Mouse (Mus musculus): Measurements from ENCODE around the gene Ube2o.

The Ube2o gene

DNA sequence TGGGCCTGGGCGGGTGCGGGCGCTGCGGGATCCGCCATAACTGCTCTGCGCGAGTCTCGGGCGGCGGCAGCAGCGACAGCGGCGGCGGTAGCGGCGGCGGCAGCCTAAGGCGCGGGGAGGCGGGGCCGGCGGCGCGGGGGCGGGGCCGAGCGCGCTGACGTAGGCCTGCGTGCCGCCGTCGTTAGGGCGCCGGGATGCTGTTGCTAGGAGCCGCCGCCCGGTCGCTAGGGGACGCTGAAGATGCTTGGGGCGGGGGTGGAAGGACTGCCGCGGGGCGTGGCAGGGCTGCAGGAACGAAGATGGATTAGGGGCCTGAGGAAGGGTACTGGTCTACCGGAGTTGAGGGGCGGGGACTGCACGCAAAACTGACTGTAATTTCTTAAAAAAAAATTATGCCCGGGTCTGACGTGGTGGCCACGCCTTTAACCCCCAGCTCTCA is at the start of gene Ube2o:
Gene Ube2o, minus strand, starts transcription at position 72 of the 439 bp plus-strand sequence.
- peak; percentile 86 for DNase-seq (ENCODE audit: low spot score)

DNA sequence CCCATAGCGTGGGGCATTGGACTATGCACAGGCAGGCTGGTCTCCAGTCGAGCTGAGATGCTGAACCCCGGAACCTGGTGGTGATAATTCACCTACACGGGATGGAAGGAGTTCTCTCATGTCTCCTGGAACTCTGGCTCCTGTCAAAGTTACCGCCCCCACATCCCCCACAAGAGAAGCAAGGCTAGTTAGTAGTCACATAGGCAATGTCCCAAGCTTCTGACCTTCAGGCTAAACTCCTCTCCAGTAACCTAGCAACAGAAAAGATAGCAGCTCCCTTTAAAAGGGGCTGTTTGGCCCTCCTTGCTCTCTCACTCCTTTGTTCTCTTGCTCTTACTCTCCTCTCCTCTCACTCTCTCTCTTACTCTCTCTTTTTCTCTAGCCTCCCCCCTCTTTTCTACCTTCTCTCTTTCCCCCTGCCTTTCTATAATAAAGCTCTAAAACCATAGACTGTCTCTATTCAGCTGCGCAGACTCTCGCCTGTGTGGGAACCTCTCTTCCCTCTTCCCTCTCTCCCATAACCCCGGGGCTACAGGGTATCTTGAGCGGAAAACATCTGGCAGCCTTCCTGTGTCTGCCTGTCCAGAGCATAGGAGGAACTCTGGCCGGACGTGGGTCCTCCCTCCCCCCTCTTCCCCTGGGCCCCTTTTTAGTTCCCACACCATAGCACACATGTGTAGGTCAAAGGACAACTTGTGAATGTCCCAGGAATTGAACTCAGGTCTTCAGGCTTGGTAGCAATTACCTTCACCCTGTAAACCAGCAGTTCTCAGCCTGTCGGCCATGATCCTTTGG is 49.1 kb upstream of the Ube2o start:
- DNase-seq (ENCODE audit: low spot score), result no peak

DNA sequence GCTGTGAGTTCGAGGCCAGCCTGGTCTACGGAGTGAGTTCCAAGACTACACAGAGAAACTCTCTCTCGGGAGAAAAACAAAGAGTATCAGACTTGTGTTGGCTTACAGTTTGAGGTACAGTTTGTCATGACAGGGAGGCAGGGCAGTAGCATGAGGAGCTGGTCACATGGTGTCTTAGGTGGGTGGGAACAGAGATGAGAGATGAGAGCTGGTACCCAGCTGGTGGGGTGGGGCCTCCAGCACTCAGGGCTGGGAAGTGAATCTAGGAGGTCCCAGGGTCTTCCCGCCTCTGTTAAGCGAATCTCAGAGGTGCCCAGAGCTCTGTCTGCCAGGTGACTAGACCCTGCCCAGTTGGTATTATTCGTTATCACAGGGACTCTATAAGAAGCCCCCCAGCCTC is 48.2 kb upstream of the Ube2o start:
- no peak for DNase-seq (ENCODE audit: low spot score)

DNA sequence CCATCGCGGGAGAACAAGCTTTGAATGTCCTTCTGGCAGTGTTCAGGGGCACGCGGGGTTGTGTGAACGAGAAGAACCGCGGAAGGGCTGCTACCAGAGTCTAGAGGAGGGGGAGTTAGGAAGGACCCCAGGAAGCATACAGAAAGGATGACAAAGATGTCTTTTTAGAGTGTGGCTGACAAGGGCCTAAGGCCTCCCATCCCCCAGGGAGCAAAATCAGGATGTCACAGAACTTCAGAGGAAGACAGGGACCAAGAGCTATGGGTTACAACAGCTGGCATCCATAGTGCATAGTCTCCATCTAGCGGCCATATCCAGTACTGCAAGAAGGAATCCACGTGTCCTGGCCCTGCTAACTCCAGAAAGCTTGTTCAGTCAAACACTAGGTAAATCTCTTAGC is 47.5 kb upstream of the Ube2o start:
- DNase-seq (ENCODE audit: low spot score), result peak; percentile 86

DNA sequence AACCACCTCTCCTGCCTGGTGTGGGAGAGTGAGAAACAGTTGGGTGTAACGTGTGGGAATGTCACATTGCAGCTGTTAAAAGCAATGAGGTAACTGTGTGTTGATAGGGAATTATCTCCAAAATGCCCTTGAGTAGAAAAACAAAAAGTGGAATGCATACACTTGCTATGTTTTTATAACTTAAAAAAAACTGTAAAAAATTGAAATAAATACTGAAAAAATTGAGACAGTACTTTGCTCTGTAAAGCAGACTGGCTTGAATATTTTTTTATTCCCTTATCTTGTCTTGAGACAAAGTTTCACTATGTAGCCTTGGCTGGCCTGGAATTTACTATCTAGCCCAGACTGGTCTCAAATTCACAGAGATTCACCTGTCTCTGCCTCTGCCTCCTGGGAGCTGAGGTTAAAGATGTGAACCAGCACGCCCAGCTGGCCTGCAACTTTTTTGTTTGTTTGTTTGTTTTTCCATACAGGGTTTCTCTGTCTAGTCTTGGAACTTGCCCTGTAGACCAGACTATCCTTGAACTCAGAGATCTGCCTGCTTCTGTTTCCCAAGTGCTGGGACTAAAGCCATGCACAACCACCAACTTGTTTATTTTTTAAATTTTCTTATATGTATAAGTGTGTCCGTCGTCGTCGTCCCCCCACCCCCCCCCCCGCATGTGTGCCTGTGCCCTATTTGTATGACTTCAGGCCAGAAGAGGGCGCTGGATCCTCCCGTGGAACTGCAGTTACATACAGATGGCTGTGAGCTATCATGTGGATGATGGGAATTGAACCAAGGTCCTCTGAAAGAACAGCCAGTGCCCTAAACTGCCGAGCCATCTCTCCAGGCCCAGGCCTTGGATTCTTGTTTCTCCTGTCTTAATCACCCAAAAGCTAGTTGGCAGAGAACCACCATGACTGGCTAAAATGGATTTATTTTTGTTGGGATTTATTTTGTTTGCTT is 46.1 kb upstream of the Ube2o start:
- no peak for DNase-seq (ENCODE audit: low spot score)

DNA sequence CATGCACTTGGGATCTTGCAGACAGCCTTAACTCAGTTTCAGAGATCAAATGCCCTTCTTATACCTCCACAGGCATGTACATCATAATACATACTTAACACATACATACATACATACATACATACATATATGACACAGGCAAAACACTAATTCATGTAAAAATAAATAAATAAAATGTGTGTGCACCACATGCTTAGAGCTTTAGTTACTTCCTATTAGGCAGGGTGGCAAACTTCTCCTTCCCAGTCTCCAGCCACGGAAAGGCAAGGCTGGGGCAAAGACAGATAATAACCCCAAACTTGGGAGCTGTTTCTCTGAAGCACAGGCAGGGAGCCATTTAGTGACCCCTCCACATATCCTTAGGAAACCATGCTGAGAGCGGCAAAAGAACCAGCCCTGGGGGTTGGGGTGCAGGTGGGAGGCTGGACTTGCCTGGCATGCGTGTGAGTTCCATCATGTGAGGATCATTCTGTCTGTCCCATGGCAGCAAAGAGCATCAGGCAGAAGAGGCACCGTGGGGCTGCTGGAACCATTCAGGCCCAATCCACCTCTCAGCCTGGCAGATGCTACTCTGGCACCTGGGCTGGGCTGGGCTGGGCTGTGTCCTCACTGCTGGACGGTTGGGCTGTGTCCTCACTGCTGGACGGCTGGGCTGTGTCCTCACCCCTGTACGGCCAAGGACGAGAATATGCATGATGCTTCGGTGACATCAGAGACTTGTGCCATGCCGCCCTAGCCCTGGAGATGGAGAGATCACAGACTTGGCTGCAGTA is 45.2 kb upstream of the Ube2o start, which contains the start of gene Rhbdf2:
Gene Rhbdf2, minus strand, starts transcription at position 721 of the 773 bp plus-strand sequence.
- peak; percentile 49 for DNase-seq (ENCODE audit: low spot score)

DNA sequence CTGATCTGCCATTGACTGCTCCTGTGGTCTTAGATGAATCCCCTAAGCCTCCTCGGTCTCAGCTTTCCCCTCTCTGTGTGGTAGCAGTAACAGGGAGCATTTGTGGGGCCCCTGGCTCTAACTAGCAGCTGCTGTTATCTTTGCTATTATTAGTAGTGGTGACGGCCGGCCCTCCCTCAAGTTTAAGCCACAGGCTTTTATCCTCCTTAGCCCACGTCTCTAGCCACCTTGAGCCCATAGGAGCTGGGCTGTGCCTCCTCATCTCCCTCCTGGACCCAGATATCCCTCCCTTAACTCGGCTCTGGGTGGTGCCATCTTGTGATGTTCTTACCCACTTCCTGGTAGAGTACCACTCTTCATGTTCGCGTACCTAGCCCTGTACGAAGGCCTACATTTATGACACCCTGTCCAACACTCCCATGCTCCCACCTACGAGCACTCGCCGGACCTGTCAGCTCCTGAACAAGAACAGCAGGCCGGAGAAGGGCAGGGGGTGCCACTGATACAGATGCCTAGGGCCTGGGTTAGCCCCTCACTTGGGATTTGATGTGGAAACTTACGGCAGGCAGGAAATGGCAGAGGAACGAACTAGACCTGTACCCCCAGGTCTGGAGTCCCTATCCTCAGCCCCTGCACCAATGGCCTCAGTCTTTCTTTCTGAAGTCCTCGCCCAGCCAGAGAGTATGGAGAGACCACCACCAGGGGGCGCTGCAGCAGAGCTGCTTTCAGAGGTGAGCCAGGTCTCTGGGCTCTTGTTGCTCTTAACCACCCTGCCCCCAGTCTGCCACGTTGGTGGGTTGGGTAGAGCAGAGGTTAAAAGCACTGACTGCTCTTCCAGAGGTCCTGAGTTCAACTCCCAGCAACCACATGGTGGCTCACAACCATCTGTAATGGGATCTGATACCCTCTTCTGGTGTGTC is 44.1 kb upstream of the Ube2o start:
- DNase-seq (ENCODE audit: low spot score), result no peak

DNA sequence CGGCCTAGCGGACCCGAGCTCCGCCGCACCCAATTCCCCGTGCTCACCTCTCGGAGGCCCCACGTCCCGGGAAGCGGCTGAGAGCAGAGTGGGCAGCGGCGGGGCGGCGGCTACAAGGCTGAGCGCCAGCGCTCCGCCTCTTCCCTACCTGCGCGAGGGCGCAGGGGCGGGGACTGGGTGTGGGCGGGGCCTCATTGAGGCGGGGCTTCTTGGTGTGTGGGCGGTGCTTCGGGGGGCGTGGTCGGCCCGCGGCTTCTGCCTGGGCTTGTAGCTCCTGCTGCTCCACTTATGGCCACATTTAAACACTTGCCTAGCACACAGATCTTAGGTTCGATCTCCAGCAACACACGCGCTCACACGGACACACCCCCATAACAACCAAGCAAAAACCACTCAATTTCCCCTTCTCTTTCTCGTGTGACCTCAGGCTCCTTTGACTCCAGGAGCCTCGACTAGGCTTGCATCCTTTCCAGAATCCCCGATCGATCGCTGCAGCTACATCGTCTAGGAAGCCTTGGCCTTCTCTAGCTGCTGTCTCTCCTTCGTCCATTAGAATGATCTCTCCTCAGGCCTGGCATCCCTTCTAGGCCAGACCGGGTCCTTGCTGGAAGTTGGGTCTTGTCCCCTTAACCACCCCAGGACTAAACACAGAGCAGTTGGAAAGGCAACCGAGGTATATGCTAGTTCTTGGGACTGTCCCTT is 43.0 kb upstream of the Ube2o start:
- no peak for DNase-seq (ENCODE audit: low spot score)

DNA sequence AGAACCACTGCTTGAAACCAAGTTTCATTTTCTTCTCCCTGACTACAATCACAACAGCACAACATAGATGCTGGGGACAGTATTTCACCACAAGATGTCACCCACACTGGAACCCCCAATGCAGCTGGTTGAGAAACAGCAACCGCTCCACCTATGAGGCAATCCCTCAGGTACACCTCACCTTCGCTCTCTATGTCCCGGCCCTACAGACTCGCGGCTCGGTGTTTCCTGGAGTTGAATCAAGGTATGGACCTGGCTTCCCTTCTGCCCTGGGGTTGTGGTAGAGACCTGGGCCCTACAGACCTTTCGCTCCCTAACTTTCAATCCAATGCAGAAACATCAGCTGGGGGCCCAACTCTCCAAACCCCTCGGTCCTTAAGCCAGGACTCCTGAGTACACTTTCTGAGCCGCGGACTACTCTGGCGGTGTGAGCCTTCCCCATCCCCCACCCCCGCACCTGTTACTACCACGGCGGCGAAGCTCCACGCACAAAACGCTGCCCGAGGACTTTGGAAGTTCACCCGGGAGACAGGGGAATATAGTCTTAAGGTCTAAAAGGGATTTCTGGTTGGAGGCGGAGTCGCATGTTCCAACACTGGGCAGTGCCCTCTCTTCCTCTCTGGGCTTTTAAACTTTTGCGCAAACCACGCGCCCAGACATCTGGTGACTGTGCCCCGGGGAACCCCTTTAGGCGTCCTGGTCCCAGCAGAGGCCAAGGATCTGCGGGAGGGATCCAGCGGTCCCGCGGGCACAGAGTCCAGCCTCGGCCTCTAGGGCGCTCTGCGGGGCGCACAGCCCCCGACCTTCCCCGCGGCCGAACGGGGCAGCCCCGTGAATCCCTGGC is 42.3 kb upstream of the Ube2o start:
- no peak for DNase-seq (ENCODE audit: low spot score)

DNA sequence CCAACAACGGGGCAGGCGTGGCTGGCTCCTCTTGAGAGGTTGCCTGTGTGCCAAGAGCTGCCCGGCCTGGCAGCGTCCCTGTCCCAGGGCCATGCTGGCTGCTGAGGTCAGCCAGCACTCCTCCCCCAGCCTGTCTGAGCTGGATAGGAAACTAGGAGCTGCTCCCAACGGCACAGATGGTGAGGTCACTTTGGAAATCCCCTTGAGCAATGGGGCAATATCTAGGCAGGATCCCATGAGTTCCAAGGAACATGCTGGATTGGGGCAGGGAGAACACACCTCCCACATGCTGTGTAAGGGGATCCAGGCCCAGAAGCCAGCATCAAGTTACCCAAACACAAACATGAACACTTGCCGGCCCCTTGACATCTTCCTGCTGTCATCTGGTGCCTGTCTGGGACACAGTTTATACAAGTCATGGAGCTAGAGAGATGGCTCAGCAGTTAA is 40.0 kb upstream of the Ube2o start:
- peak; percentile 91 for DNase-seq (ENCODE audit: low spot score)

DNA sequence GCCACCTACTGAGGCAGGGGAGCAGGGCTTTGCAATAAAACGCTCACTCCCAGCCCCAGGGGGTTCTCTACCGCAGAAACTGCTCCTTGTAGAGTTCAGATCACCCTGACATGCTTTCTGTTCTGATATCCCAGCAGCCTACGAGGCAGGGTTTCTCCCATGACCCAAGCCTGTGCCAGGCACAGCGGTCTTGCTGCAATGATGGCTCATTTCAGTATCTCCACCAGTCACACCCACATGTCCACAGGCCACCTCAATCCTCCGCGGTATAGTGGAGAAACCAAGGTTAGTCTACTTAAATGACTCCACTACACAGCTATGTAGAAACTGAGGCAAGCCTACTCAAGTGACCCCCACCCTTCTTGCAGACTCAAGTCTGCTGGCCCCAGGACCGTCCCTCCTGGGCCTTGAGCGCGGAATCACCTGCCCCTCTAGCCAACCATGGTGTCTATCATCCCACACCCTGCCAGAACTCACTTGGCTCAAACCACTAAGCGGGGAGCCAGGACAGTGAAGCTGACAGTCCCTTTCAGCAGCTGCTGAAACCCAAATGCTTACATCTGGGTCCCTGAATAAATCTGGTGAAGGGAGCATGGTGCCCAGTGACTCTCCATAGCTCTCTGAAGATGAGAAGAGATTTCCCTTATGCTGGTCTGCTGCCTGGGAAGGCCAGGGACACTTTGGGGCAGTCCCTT is 39.5 kb upstream of the Ube2o start:
- DNase-seq (ENCODE audit: low spot score), result no peak

DNA sequence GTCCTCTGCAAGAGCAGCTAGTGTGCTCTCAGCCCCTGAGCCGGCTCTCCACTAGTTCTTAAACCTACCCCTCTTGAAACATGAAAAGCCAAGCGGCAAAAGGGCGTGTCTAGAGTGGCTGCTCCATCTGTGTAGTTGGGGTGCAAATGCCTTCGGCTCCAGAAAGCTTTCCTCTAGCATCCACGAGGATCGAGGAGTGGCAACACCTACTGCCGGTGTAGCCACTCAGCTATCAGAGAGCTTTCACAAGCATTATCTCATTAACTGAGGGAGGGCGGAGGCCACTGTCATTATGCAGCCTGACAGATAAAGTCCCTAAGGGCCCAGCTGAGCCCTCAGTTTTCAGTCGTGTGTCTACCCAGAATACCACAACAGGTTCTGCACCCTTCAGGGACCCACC is 38.8 kb upstream of the Ube2o start:
- no peak for DNase-seq (ENCODE audit: low spot score)

DNA sequence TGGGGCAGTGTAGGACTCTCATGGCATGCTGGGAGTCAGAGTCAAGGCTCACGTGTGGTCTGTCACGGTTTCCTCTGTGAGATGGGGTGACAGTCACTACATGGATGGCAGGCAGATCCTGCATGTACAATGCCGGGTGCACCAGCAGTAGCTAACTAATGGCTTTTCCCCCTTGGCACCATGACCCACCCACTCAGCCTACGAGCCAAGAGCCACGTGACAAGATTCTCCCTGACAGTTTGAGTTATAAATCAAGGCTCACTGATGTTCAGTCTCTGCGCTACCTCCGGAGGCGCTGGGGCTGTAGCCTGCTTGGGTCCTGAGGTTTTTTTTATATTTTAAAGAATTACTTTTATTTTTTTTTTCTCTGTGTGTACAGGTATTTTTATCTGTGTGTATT is 38.3 kb upstream of the Ube2o start:
- no peak for DNase-seq (ENCODE audit: low spot score)

DNA sequence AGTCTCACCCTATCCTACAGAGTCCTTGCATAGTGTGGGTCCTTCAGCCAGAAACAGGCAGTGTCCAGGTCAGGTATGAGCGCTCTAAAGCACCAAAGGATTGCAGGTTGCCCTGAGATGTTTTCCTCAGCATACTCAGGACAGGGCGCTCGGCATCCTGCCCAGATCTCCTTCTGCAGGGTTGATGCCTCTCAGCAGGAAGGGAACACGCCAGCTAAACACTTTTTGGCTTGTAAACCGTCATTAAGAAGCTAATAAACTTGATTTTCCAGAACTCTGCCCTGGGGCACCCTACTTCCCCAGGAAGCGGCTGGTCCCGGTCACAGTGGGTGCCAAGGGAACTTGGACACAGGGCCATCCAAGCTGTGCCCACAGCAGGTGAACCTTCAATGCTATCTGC is 37.9 kb upstream of the Ube2o start:
- DNase-seq (ENCODE audit: low spot score), result no peak

DNA sequence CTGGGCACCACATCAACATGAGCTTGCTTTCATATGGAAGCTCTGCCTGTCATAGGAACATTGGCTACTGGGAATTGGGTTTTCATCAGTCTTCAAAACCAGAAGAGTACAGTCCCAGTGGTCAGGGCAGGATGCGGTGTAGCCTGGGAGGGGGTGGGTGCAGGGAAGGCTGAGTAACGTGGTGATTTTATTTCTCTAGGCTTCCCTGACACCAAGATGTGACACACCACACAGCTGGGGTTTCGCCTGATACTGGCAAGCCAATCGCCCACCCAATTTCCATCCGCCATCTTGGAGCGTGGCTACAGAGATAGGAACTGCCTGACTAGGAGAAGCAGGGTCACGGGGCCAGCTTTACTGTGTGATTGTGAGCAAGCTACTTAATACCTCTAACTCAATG is 37.4 kb upstream of the Ube2o start:
- no peak for DNase-seq (ENCODE audit: low spot score)

DNA sequence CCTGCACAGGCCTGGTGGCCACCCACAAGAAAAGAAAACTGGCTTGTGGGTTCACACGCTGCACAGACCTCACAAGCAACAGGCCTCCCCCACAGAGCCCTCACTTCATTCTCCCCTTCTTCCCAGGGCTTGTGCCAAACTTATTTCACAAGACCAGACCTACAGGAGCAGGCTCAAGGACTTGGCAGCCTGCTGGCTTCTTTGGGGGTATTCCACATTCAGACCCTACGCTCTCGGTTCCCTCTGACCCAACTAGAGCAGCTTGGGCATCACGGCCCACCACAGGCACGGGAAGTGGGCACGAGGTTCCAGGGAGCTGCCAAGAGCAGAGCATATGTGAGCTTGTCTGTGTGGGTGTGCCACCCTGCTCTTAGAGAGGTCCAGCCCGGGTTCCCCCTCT is 36.4 kb upstream of the Ube2o start:
- no peak for DNase-seq (ENCODE audit: low spot score)

DNA sequence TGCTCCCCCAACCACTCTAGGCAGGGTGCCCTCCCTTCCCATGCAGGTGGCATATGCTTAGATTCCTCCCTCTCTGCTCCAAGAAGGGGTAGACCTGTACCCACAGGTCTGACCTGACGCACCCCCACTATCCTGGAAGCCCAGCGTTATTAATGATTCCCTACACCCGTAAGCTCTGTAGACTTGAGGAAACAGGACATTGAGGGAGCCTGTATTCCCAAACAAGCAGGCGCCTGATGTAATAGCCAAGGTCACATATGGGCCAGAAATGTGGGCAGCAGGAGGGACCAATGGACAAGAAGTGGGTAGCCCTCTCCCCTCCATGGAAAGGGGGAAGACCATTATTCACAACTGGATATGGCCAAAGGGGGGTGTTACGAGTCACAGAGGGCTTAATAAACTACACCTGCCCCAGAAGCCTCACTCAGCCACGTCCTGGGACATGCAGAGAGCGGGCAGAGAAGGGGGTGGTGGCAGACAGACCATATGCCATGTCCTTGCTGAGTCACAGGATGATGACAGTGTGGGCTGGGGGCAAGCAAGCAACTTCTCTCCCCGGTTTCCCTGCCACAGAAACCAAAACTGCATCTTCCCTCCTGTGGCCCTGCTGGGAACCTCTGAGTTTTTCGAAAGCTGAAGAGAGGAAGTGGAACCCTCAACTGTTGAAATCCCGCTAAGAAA is 35.3 kb upstream of the Ube2o start:
- no peak for DNase-seq (ENCODE audit: low spot score)

DNA sequence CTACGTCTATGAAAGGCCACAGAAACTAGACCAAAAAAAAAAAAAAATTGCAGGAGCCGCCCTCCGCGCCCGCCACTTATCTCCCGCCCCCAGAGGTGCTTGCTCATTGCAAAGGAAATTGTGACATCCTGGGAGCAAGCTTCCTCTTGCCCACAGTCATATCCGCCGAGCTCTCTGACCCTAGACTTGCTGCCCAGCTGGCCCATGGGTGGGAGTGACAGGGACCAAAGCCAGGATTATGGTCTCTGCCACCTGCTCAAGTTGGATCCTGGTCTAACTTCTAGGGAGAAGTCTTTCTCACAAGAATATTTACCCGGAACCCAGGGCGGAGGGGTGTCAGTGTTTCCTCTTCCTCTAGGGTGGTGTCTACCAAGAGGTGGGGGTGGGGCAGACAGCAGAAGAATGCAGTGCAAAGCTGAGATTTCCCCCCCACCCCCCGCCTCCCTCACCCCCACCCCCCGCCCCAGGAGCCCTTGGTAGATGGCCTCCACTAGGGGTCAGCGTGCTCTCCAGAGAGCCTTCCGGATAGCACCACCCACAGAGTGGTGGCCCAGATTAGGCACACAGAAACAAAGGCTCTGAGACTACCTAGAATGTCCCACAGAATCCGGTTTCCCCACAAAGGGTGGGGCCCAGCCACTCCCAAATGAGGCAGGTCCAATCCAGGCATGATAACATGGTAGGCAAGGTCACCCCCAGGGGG is 34.6 kb upstream of the Ube2o start:
- no peak for DNase-seq (ENCODE audit: low spot score)

Measured in MN1 (cell line).